Mouse (Mus musculus) frontal cortex, postnatal 14 days (tissue): ENCODE results near the gene Klrc3.
"Not testable (repeated sequence)": the region's sequence is repeated elsewhere in the genome, so short reads cannot be mapped to it uniquely, and the experiment has no call there.

Experiments used
- DNase-seq, 2 experiments: peaks; one replicate each; pipeline ENCODE4 v3.0.0; 2022; ENCODE audit warnings: low spot score in 2 of 2

Klrc3 gene

DNA sequence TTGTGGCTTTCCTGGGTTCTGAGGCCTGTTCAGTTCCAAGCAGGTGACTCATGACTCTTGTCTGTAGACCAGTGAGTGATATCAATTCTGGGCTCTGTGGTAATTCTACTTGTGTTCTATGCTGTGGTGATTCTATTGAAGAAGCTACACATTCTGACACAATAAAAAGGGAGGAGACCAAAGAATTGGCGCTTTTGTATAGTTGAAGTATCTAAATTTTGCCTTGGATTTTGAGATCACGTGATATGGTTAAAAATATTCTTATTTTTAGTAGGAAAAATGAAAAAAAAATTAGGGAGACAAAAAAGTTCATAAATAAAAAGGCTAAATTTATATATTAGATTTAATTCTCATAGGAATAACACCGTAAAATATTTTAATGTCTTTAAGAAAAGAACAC lies at the start of gene Klrc3:
TSS of gene Klrc3 (minus strand) at position 101 of the 400 bp plus-strand sequence.
- DNase-seq, result not testable (repeated sequence)

DNA sequence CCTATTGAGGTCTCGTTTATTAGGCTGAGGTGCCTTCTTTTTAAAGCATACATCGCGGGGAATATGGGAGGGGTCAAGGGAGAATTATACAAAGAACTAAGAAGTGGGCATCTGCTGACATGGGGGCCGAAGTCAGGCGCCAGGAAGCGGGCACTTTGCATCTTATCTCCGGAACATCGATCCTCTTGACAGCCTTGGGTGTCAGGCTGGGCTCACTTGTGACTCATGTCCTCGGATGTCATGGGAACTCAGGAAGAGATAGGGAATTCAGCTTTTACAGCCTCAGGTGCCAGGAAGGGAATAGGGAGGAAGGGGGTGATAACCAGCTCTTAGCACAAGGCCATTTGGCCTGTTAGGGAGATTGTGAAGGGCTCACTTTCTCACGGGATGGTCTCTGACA lies 48.3 kb upstream of the Klrc3 start:
- DNase-seq, result not testable (repeated sequence)

DNA sequence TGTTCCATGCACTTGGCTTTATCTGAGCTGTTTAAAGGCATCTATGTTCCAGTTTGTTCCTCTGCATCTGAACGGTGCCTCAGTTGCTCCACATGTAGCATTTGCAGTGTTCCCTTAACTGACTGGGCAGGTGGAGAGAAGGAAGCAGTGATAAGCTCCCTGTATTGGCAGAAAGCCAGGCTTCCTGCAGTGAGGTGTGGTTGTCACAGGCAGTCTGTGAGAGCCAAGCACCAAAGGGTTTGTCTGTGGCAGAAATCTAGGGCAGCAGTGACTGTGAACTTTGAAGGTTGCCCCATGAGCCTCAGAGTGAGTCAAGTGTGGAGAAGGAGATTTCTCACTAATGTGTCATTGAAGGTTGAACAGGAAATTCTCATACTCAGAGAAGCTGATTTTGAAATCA lies 37.2 kb upstream of the Klrc3 start:
- DNase-seq, result no peak

DNA sequence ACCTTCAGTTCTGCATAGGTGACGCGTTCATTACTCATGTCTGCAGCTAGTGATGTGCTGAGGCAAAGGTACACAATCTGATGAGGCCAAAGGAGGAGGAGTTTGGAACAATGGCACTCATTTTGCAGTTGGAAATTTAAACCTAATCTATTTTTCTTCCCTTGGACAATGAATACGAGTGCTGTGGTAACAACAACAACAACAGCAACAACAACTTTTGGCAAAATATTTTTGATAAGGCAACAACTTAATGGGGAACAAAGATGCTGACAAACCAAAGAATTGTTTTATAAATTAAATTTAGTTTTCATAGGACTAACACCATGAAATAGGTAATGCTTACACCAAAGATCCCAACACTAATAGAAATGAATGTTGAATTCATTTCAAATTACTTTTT lies 35.7 kb upstream of the Klrc3 start, which contains the start of gene Klrc1:
TSS of gene Klrc1 (minus strand) at position 101 of the 400 bp plus-strand sequence.
- DNase-seq, result no peak

DNA sequence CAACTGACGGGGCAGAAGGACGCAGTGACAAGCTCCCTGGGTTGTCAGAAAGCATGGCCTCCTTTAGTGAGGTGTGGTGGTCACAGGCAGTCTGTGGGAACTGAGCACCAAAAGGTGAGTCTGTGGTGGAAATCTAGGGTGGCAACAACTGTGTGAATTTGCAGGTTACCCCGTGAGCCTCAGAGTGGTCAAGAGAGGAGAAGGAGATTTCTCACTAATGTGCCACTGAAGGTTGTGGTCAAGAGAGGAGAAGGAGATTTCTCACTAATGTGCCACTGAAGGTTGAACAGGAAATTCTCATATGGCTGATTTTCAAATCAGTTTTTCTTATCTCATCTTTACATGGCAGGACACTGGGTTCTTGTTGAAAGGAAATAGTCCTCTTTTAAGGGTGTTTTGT lies 18.2 kb upstream of the Klrc3 start:
- not testable (repeated sequence) for DNase-seq

DNA sequence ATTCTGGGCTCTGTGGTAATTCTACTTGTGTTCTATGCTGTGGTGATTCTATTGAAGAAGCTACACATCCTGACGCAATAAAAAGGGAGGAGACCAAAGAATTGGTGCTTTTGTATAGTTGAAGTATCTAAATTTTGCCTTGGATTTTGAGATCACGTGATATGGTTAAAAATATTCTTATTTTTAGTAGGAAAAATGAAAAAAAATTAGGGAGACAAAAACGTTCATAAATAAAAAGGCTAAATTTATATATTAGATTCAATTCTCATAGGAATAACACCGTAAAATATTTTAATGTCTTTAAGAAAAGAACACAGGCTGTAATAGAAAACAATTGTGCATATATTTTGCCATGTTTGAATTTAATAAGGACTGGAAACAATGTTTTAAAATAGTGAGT lies 17.5 kb upstream of the Klrc3 start, which contains the start of gene Klrc2:
TSS of gene Klrc2 (minus strand) at position 101 of the 400 bp plus-strand sequence.
- DNase-seq, result not testable (repeated sequence)

DNA sequence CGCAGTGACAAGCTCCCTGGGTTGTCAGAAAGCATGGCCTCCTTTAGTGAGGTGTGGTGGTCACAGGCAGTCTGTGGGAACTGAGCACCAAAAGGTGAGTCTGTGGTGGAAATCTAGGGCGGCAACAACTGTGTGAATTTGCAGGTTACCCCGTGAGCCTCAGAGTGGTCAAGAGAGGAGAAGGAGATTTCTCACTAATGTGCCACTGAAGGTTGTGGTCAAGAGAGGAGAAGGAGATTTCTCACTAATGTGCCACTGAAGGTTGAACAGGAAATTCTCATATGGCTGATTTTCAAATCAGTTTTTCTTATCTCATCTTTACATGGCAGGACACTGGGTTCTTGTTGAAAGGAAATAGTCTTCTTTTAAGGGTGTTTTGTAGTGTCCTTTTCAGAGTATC lies 917 bp upstream of the Klrc3 start:
- not testable (repeated sequence) for DNase-seq

DNA sequence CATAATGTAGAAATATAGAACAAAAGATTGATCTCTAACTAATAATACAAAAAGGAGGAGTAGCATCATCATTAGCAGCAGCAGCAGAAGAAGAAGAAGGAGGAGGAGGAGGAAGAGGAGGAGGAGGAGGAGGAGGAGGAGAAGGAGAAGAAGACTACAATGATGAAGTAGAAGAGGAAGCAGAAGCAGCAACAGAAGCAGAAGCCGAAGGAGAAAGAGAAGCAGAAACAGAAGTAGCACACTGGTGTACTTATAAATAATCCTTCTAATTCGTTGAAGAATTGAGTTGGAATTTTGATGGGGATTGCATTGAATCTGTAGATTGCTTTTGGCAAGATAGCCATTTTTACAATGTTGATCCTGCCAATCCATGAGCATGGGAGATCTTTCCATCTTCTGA lies 12.1 kb downstream of the Klrc3 start:
- DNase-seq, result not testable (repeated sequence)

DNA sequence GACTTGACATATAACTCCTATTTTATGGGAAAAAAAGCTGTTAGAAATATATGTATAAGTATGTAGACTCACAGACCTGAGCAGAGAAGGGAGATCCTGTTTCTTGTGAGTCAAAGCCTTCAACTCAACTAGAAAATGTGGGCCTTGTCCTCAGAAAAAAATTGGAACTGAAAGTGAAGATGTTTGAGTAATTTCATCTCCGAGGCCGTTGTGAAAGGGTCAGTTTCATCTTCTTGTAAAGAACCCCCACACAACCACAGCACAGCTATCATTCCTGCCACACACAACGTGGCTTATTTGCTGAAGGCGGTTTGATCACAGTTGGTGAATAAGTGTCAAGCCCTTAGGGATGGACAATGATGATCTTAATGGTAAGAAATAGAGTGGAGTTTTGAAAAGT lies 19.4 kb downstream of the Klrc3 start, which contains the start of gene Klrk1:
TSS of gene Klrk1 (minus strand) at position 130 of the 400 bp plus-strand sequence.
- DNase-seq, result no peak

DNA sequence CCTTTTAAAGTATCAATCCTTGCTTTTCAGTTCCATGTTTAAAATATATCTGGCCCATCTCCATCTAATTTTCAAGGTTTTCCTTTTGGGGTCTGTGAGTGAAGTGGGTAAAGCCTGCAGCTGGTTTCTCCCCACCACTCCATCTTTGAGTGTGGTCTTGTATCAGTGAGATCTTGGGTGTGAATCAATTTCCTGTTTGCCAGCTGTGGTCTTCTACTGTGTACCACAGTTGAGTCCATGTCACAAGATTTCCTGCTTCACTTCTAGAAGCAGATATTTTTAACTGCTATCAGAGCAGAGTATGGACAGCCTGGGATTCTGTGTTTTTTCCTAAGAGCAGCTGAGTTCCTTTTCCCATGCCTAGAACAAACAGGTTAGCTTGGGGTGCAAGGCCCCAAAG lies 34.8 kb downstream of the Klrc3 start:
- no peak for DNase-seq

DNA sequence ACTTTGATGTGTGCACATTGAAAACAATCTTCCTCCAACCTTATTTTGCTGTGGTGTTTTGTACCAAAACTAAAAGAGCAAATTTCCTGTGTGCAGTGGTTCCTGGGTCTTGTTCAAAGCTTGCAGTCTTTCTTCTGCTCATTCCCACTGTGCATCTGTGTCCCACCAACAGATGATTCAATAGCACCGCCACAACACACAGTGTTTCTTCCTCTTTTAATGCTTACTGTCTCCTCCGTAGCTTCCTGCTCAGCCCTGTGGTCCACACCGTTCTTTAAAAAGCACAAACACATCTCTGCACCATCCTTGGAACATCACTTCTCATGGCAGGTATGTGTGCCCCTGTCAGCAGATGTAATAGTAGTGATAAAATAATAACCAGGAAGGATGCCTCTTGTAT lies 51.6 kb downstream of the Klrc3 start, which contains the start of gene Klrd1:
TSS of gene Klrd1 (plus strand) at position 275 of the 400 bp plus-strand sequence.
- DNase-seq, result no peak
